17 mouse cellular contexts compared by ENCODE assay signal in genomic region chr7:39621796-39622195, GRCm38 (mm10).
"Had no signal": no experiment of that assay in that cellular context is flagged by ENCODE, and none has a peak within 500 bp of the region (broad histone marks: within the 10 kb centered on the region; RNA-seq: fewer than 3 reads in every experiment).

No protein-coding gene starts in this region.

- H3K4me1 ChIP-seq: lung, embryonic 15.5 days; megakaryocyte, embryonic 14.5 days; midbrain, embryonic 13.5 days; midbrain, embryonic 15.5 days; neural tube, embryonic 12.5 days; stomach, embryonic 15.5 days had no signal

- H3K4me2 ChIP-seq: lung, embryonic 15.5 days; midbrain, embryonic 11.5 days; midbrain, embryonic 13.5 days; midbrain, embryonic 15.5 days; neural tube, embryonic 12.5 days; stomach, embryonic 15.5 days had no signal

- H3K36me3 ChIP-seq: lung, embryonic 15.5 days; midbrain, embryonic 13.5 days; midbrain, embryonic 15.5 days; neural tube, embryonic 12.5 days; stomach, embryonic 15.5 days had no signal

- H3K27ac ChIP-seq: lung, embryonic 15.5 days; macrophage; midbrain, embryonic 13.5 days; midbrain, embryonic 15.5 days; neural tube, embryonic 12.5 days; stomach, embryonic 15.5 days; stomach, postnatal 0 days had no signal

- H3K4me3 ChIP-seq: lung, embryonic 15.5 days; megakaryocyte, embryonic 14.5 days; midbrain, embryonic 13.5 days; midbrain, embryonic 15.5 days; neural tube, embryonic 12.5 days; stomach, embryonic 15.5 days had no signal

- H3K9me3 ChIP-seq: lung, embryonic 15.5 days; midbrain, embryonic 13.5 days; midbrain, embryonic 15.5 days; neural tube, embryonic 12.5 days; stomach, embryonic 15.5 days had no signal

- ATAC-seq: lung, postnatal 0 days; midbrain, embryonic 13.5 days; midbrain, embryonic 15.5 days had no signal

- H3K9ac ChIP-seq: lung, embryonic 15.5 days; midbrain, embryonic 13.5 days; midbrain, embryonic 15.5 days; neural tube, embryonic 12.5 days; stomach, embryonic 15.5 days had no signal

- H3K27me3 ChIP-seq: lung, embryonic 15.5 days; megakaryocyte, embryonic 14.5 days; midbrain, embryonic 13.5 days; midbrain, embryonic 15.5 days; neural tube, embryonic 12.5 days; stomach, embryonic 15.5 days had no signal

- DNase-seq: lung, adult 2 months; lung, postnatal 14 days; lung, postnatal 36 days; right cerebral cortex, postnatal 14 days; thymus, adult 2 months; thymus, postnatal 25 days; thymus, postnatal 4 days had no signal
